Mouse (Mus musculus) layer of hippocampus, postnatal 10 days (tissue): ENCODE results near the gene Erc2. TPM values are rescaled to one million over a fixed set of nuclear protein-coding genes. Genes with fewer than 3 reads are reported as not detected.

Source experiments
- DNase-seq, 2 experiments: peaks; one replicate each; pipeline ENCODE4 v3.0.0; 2021; ENCODE audit warnings: low spot score in 2 of 2
- total RNA-seq, 2 experiments: library from RNA; stranded (reverse); gene quantifications; 2 replicates each; pipeline ENCODE4 v1.2.3; 2021

The Erc2 gene
- total RNA-seq, 2 experiments from 2014 or later = 236 to 251 TPM

DNA sequence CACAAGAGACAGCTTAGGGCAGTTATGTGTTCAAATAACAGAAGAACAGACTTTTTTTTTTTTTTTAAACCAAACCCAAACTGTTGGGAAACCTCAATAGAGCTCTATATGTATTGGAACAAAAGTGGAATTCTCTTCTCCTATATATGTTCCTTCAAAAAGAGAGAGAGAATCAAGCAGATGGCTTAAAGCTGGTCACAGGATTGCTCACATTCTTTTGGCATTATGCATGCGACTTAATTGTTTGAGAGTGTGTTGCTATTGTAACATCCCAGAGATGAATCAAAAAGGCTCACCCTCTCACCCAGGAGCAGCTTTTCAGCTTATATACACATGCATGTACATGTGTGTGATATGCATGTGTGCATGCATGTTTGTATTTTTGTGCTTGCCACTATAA is 903.3 kb downstream of the Erc2 start:
- DNase-seq = peak in 1 of 2 experiments; percentile 7

Other genes with a start within 250 kb of the Erc2 start
- 10 to 100 TPM; 26.6 to 29.3 TPM for gene Fam208a, start 193.6 kb upstream of the Erc2 start, total RNA-seq
- 10 to 100 TPM; 15.4 to 15.7 TPM for gene Ccdc66, start 114.0 kb upstream of the Erc2 start, total RNA-seq